Mouse (Mus musculus) cerebellum, adult 2 months (tissue): ENCODE results near the gene Sh3rf3. TPM values are rescaled to one million over a fixed set of nuclear protein-coding genes. Genes with fewer than 3 reads are reported as not detected.

Source experiments
- DNase-seq, 2 experiments: peaks; one replicate each; pipeline ENCODE4 v3.0.0; 2021
- H3K27ac ChIP-seq: fragments of 200-500 bp; 2 replicates; pipeline ENCODE4 v1.5.1; 2012; ENCODE audit warnings: low read length, control low read depth, inconsistent platforms; ENCODE audit not compliant: insufficient read depth
- H3K27me3 ChIP-seq: fragments of 200-500 bp; 2 replicates; pipeline ENCODE4 v1.6.1; 2012; ENCODE audit warnings: inconsistent platforms, mild to moderate bottlenecking, low read length, moderate library complexity; ENCODE audit not compliant: control insufficient read depth, insufficient read depth
- H3K4me1 ChIP-seq: fragments of 200-500 bp; 2 replicates; pipeline ENCODE4 v1.6.1; 2011; ENCODE audit warnings: low read length; ENCODE audit not compliant: control insufficient read depth, insufficient read depth
- H3K4me3 ChIP-seq: fragments of 200-500 bp; replicated peaks from 2 replicates; pipeline ENCODE3; 2011; ENCODE audit warnings: mild to moderate bottlenecking, low read depth, low read length, control low read depth; ENCODE audit not compliant: insufficient read depth
- CTCF ChIP-seq: fragments of 200-500 bp; IDR thresholded peaks from 2 replicates; pipeline ENCODE4 v1.5.1; 2011; ENCODE audit warnings: low read depth, mild to moderate bottlenecking, control low read depth, low read length, moderate library complexity, borderline replicate concordance; ENCODE audit not compliant: insufficient read depth
- POLR2A ChIP-seq: fragments of 200-500 bp; IDR thresholded peaks from 2 replicates; pipeline ENCODE4 v1.6.1; 2011; ENCODE audit warnings: low read length, control low read depth, borderline replicate concordance; ENCODE audit not compliant: insufficient read depth
- WGBS: fragments of 180-500 bp; shearing (Covaris S2); methylation state at CpG from one replicate; pipeline ENCODE4 v1.1.7; 2018; 5-methylcytosine and 5-hydroxymethylcytosine counted together
- polyA plus RNA-seq: library from polyadenylated mRNA; depleted of rRNA; stranded (reverse); fragments of >200 nt; gene quantifications from 2 replicates; pipeline ENCODE4 v1.2.3, GENCODE M21; 2012

Sh3rf3 gene
- polyA plus RNA-seq, 1 experiment: 2.8 TPM

DNA sequence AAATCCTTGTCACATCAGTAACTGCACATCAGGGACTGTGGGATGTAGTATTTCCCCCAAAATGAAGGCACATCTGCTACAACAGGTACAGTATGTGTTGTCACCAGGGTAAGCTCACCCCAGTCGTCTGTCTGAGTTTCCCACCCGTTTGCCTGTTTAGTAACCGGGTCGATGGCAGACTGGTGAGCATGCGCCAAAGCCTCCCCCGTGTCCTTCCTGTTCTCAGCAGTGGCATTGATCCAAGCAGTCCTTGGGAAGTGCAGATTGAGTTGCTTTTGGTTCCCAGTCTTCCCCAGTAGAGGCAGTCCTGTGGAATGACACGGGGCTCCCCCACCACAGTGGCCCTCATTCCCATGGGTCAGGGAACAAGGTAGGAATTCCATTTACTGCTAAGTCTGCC lies 297.2 kb downstream of the Sh3rf3 start:
- DNase-seq: no peak
- WGBS: 60% methylated on average over 7 of the region's 7 CpGs

GRCm38 (mm10) chr10:59112755-59113154 lies 299.6 kb downstream of the Sh3rf3 start:
- DNase-seq: no peak
- WGBS: 94% methylated on average over 8 of the region's 8 CpGs
- no peak overlapping the region for H3K27ac ChIP-seq
- H3K4me1 ChIP-seq: no peaks in the 10 kb centered on the region
- H3K4me3 ChIP-seq: no peak overlapping the region
- no peaks in the 10 kb centered on the region for H3K27me3 ChIP-seq
- TF ChIP-seq POLR2A (no peak), CTCF (no peak)

More for the DNA sequence above, 297.2 kb downstream of the Sh3rf3 start:
- TF ChIP-seq POLR2A: no peak
- TF ChIP-seq CTCF: no peak
- Histone ChIP-seq H3K27ac (no peak overlapping the region), H3K4me3 (no peak overlapping the region), H3K27me3 (no peaks in the 10 kb centered on the region), H3K4me1 (no peaks in the 10 kb centered on the region)

DNA sequence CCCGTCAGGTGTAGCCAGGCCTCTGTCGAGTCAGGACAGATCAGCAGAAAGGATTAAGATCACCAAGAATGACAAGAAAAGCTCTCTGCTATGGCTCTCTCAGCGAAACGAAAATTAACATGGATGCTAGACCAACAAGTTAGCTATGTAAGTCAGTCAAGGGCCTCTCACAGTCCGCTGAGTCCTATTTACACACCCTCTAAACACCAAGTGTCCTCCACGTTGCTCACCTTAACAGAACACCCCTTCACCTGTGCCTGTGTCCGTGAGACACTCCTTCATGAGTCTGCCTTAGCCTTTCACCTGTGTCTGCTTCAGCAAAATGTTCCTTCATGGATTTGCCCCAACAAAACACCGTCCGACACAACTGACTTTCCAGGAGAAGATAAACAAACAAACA lies 300.2 kb downstream of the Sh3rf3 start:
- H3K27ac ChIP-seq: no peak overlapping the region

GRCm38 (mm10) chr10:59114535-59115291 lies 301.6 kb downstream of the Sh3rf3 start:
- DNase-seq: no peak
- Histone ChIP-seq H3K4me3 (no peak overlapping the region), H3K27me3 (no peaks in the 10 kb centered on the region), H3K27ac (no peak overlapping the region), H3K4me1 (no peaks in the 10 kb centered on the region)
- TF ChIP-seq POLR2A (no peak), CTCF (no peak)
- 23% methylated on average over 15 of the region's 15 CpGs for WGBS

More for the DNA sequence above, 300.2 kb downstream of the Sh3rf3 start:
- H3K4me3 ChIP-seq: no peak overlapping the region
- TF ChIP-seq POLR2A (no peak), CTCF (no peak)
- no peaks in the 10 kb centered on the region for H3K27me3 ChIP-seq
- DNase-seq: no peak
- no peaks in the 10 kb centered on the region for H3K4me1 ChIP-seq
- WGBS: 91% methylated on average over 9 of the region's 9 CpGs

DNA sequence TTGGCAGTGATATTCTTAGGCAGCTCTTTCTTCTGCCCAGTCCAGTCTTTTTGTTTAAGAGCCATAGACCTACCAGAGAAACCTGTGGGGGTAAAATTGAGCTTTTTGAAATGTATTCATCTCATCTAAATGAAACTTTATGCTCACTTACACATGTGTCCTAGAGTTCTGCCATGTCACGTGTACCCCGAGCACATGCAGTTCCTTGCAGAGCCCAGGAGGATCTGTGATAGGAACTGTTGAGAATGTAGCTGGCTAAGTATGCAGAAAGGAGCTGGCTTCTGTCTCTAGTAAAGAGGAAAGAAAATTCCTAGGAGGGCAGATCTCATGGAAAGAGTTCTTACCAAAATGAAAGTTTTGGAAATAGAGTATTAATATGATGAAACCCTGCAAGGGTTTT lies 302.5 kb downstream of the Sh3rf3 start:
- Histone ChIP-seq H3K4me3 (no peak overlapping the region), H3K27ac (no peak overlapping the region), H3K27me3 (no peaks in the 10 kb centered on the region), H3K4me1 (no peaks in the 10 kb centered on the region)
- WGBS: 91% methylated on average over 2 of the region's 2 CpGs
- TF ChIP-seq POLR2A: no peak
- TF ChIP-seq CTCF: no peak
- DNase-seq: no peak

DNA sequence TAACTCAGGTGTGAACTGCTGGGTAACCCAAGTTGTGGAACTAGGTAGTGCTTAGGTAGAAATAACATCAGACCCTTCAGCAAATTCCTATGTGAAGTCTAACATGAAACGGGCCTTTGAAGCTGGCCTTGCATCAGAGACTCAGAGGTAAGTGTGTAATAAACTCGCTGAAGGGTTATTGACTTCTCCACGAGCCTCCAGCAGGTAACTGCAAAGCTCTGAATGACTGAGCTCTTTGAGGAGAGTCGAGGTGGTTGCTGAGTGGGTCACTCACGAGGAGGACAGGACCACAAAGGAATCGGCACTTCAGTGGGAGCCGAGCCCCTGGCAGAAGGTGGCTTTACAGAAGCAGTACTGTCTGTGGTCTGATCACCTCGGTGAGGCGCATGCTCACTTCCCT lies 303.2 kb downstream of the Sh3rf3 start:
- no peak for DNase-seq
- H3K4me3 ChIP-seq: no peak overlapping the region
- 88% methylated on average over 9 of the region's 9 CpGs for WGBS
- no peak overlapping the region for H3K27ac ChIP-seq
- TF ChIP-seq POLR2A (no peak), CTCF (no peak)
- no peaks in the 10 kb centered on the region for H3K4me1 ChIP-seq
- H3K27me3 ChIP-seq: no peaks in the 10 kb centered on the region

DNA sequence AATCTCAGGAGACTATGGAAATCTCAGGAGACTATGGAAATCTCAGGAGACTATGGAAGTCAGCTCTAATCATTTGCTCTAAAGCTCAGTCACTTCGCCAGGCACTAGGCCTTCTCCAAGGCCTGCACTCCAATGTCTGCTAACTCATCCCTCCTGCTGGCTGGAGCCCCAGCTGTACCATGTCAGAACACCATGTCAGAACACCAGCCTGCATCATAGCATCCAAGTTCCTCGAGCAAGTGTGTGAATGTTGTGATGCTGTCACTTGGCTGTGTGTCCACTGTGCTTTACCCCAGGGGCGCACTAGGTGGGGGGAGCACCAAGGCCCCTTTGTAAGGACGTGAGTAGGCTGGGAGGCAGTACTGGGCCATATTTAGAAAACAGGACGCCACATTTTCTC lies 304.4 kb downstream of the Sh3rf3 start:
- no peak for DNase-seq
- H3K4me3 ChIP-seq: no peak overlapping the region
- no peak overlapping the region for H3K27ac ChIP-seq
- H3K27me3 ChIP-seq: no peaks in the 10 kb centered on the region
- TF ChIP-seq CTCF (no peak), POLR2A (no peak)
- no peaks in the 10 kb centered on the region for H3K4me1 ChIP-seq
- 76% methylated on average over 5 of the region's 5 CpGs for WGBS

DNA sequence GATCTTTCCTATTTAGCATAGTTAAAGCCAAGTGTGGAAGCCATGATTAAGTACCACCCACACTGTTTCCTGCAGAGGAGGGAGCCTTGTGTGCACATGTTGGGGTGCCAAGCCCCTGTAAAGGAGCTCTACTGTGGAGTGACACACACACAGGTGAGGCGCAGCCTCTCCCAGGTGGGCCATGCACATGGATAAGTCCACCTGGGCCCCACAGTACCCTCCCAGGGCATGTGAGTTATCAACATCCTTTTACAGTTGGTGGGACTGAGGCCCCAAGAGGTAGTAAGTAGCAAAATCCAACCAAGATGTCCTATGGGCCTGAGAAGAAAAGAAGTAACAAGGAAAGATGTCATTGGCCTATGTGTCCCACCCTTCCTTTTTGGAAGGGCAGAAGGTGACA lies 305.8 kb downstream of the Sh3rf3 start:
- Histone ChIP-seq H3K27me3 (no peaks in the 10 kb centered on the region), H3K4me1 (no peaks in the 10 kb centered on the region), H3K4me3 (no peak overlapping the region), H3K27ac (no peak overlapping the region)
- no peak for TF ChIP-seq CTCF
- TF ChIP-seq POLR2A: no peak
- no peak for DNase-seq
- WGBS: 100% methylated on average over 1 of the region's 1 CpGs
